Mouse (Mus musculus): ENCODE measurements around the gene Ccdc167. TPM values are rescaled to one million over a fixed set of nuclear protein-coding genes. Genes with fewer than 3 reads are reported as not detected.

Gene Ccdc167
- polyA plus RNA-seq (2015; fragmentation: Nextera tagmentation; extraction: Ambion mirVana): 11.4 and 12.0 TPM in 2 replicates

GRCm38 (mm10) chr17:29716732-29717445, at the start of gene Ccdc167:
Ccdc167 (minus strand) TSS chr17:29717044.
- H3K27ac ChIP-seq: peak within 1 kb of the TSS; percentile 61
- peak within 1 kb of the TSS; percentile 61 for H3K9ac ChIP-seq (replicated peaks)
- no peaks in the 10 kb centered on the region for H3K36me3 ChIP-seq
- H3K4me3 ChIP-seq (replicated peaks): peak within 1 kb of the TSS; percentile 47
- H3K4me1 ChIP-seq (replicated peaks): peaks cover 29% of the 10 kb centered on the region
- 5% methylated on average over 41 of the region's 41 CpGs for WGBS
- H3K9me3 ChIP-seq: no peaks in the 10 kb centered on the region
- peak within 1 kb of the TSS; percentile 65 for H3K4me2 ChIP-seq (replicated peaks)
- no peaks in the 10 kb centered on the region for H3K27me3 ChIP-seq
- peak; percentile 97 for ATAC-seq

GRCm38 (mm10) chr17:29765380-29765779, 48.5 kb upstream of the Ccdc167 start:
- no peak for ATAC-seq
- WGBS: 85% methylated on average over 9 of the region's 9 CpGs
- Histone ChIP-seq H3K27ac (no peak overlapping the region), H3K36me3 (no peaks in the 10 kb centered on the region), H3K4me3 (replicated peaks) (no peak overlapping the region), H3K27me3 (no peaks in the 10 kb centered on the region), H3K4me2 (replicated peaks) (no peak overlapping the region), H3K9ac (replicated peaks) (no peak overlapping the region), H3K9me3 (no peaks in the 10 kb centered on the region), H3K4me1 (replicated peaks) (no peaks in the 10 kb centered on the region)

- Histone ChIP-seq H3K4me2 (replicated peaks) (no peak overlapping the region), H3K36me3 (no peaks in the 10 kb centered on the region), H3K27ac (no peak overlapping the region), H3K4me3 (replicated peaks) (no peak overlapping the region), H3K4me1 (replicated peaks) (no peaks in the 10 kb centered on the region), H3K27me3 (no peaks in the 10 kb centered on the region), H3K9me3 (no peaks in the 10 kb centered on the region), H3K9ac (replicated peaks) (no peak overlapping the region)
- WGBS: 70% methylated on average over 8 of the region's 8 CpGs
- no peak for ATAC-seq
Measured at GRCm38 (mm10) chr17:29762551-29762950, 45.7 kb upstream of the Ccdc167 start.

GRCm38 (mm10) chr17:29761938-29762337, 45.1 kb upstream of the Ccdc167 start:
- Histone ChIP-seq H3K9ac (replicated peaks) (no peak overlapping the region), H3K36me3 (no peaks in the 10 kb centered on the region), H3K27me3 (no peaks in the 10 kb centered on the region), H3K4me3 (replicated peaks) (no peak overlapping the region), H3K9me3 (no peaks in the 10 kb centered on the region), H3K4me1 (replicated peaks) (no peaks in the 10 kb centered on the region), H3K4me2 (replicated peaks) (no peak overlapping the region), H3K27ac (no peak overlapping the region)
- 78% methylated on average over 9 of the region's 9 CpGs for WGBS
- ATAC-seq: no peak

GRCm38 (mm10) chr17:29760404-29761375, 43.8 kb upstream of the Ccdc167 start:
- WGBS: 83% methylated on average over 20 of the region's 21 CpGs
- Histone ChIP-seq H3K27me3 (no peaks in the 10 kb centered on the region), H3K4me2 (replicated peaks) (no peak overlapping the region), H3K9me3 (no peaks in the 10 kb centered on the region), H3K9ac (replicated peaks) (no peak overlapping the region), H3K36me3 (no peaks in the 10 kb centered on the region), H3K27ac (no peak overlapping the region), H3K4me3 (replicated peaks) (no peak overlapping the region), H3K4me1 (replicated peaks) (peaks cover 8% of the 10 kb centered on the region)
- no peak for ATAC-seq

- no peaks in the 10 kb centered on the region for H3K9me3 ChIP-seq
- no peaks in the 10 kb centered on the region for H3K36me3 ChIP-seq
- WGBS: 77% methylated on average over 19 of the region's 19 CpGs
- peaks cover 10% of the 10 kb centered on the region for H3K4me1 ChIP-seq (replicated peaks)
- no peak overlapping the region for H3K4me3 ChIP-seq (replicated peaks)
- 0 out of 2 replicates have a peak overlapping the region, but pooled peaks have one; percentile 30 for H3K27ac ChIP-seq
- H3K4me2 ChIP-seq (replicated peaks): no peak overlapping the region
- no peak overlapping the region for H3K9ac ChIP-seq (replicated peaks)
- H3K27me3 ChIP-seq: no peaks in the 10 kb centered on the region
- ATAC-seq: no peak
Measured at GRCm38 (mm10) chr17:29759963-29760362, 43.1 kb upstream of the Ccdc167 start.

GRCm38 (mm10) chr17:29756381-29756780, 39.5 kb upstream of the Ccdc167 start:
- Histone ChIP-seq H3K9ac (replicated peaks) (no peak overlapping the region), H3K4me1 (replicated peaks) (peaks cover 11% of the 10 kb centered on the region), H3K4me2 (replicated peaks) (no peak overlapping the region), H3K4me3 (replicated peaks) (no peak overlapping the region), H3K27me3 (no peaks in the 10 kb centered on the region), H3K36me3 (no peaks in the 10 kb centered on the region), H3K9me3 (no peaks in the 10 kb centered on the region), H3K27ac (no peak overlapping the region)
- ATAC-seq: no peak
- 82% methylated on average over 10 of the region's 10 CpGs for WGBS

- Histone ChIP-seq H3K4me1 (replicated peaks) (peaks cover 24% of the 10 kb centered on the region), H3K9ac (replicated peaks) (no peak overlapping the region), H3K27ac (no peak overlapping the region), H3K4me2 (replicated peaks) (no peak overlapping the region), H3K4me3 (replicated peaks) (no peak overlapping the region), H3K36me3 (no peaks in the 10 kb centered on the region), H3K27me3 (no peaks in the 10 kb centered on the region), H3K9me3 (no peaks in the 10 kb centered on the region)
- ATAC-seq: no peak
- WGBS: 49% methylated on average over 4 of the region's 4 CpGs
Measured at GRCm38 (mm10) chr17:29754510-29754909, 37.7 kb upstream of the Ccdc167 start.

GRCm38 (mm10) chr17:29747466-29747865, 30.6 kb upstream of the Ccdc167 start:
- no peak overlapping the region for H3K27ac ChIP-seq

GRCm38 (mm10) chr17:29737849-29738804, 21.3 kb upstream of the Ccdc167 start:
- Histone ChIP-seq H3K36me3 (no peaks in the 10 kb centered on the region), H3K27me3 (no peaks in the 10 kb centered on the region), H3K4me3 (replicated peaks) (no peak overlapping the region), H3K4me1 (replicated peaks) (peaks cover 48% of the 10 kb centered on the region), H3K9ac (replicated peaks) (no peak overlapping the region), H3K27ac (peak overlapping the region; percentile 78), H3K9me3 (no peaks in the 10 kb centered on the region), H3K4me2 (replicated peaks) (peak overlapping the region; percentile 19; the same call in 1 of the 2 replicates)
- WGBS: 37% methylated on average over 22 of the region's 22 CpGs
- peak; percentile 80 for ATAC-seq

More at GRCm38 (mm10) chr17:29747466-29747865, 30.6 kb upstream of the Ccdc167 start:
- WGBS: 57% methylated on average over 6 of the region's 6 CpGs
- no peak for ATAC-seq
- no peaks in the 10 kb centered on the region for H3K9me3 ChIP-seq
- no peak overlapping the region for H3K9ac ChIP-seq (replicated peaks)
- H3K4me2 ChIP-seq (replicated peaks): no peak overlapping the region
- no peak overlapping the region for H3K4me3 ChIP-seq (replicated peaks)
- no peaks in the 10 kb centered on the region for H3K36me3 ChIP-seq
- peaks cover 48% of the 10 kb centered on the region for H3K4me1 ChIP-seq (replicated peaks)
- H3K27me3 ChIP-seq: no peaks in the 10 kb centered on the region

- ATAC-seq: peak; percentile 73
- Histone ChIP-seq H3K27me3 (no peaks in the 10 kb centered on the region), H3K36me3 (no peaks in the 10 kb centered on the region), H3K9ac (replicated peaks) (no peak overlapping the region), H3K4me3 (replicated peaks) (no peak overlapping the region), H3K9me3 (no peaks in the 10 kb centered on the region), H3K27ac (peak overlapping the region; percentile 88), H3K4me1 (replicated peaks) (peaks cover 60% of the 10 kb centered on the region), H3K4me2 (replicated peaks) (no peak overlapping the region; the same call in 1 of the 2 replicates)
- WGBS: 11% methylated on average over 15 of the region's 15 CpGs
Measured at GRCm38 (mm10) chr17:29736448-29737014, 19.7 kb upstream of the Ccdc167 start.

Data from midbrain, embryonic 13.5 days (tissue).